Mouse (Mus musculus) G1E (cell line): ENCODE results near the gene Tspan17. TPM values are rescaled to one million over a fixed set of nuclear protein-coding genes. Genes with fewer than 3 reads are reported as not detected.
"Not testable (repeated sequence)": the region's sequence is repeated elsewhere in the genome, so short reads cannot be mapped to it uniquely, and the experiment has no call there.

Experiments
- ATAC-seq: 2 replicates; pipeline ENCODE4 v1.8.0; 2016; ENCODE audit warnings: mild to moderate bottlenecking; ENCODE audit not compliant: insufficient number of reproducible peaks, poor library complexity, low FRiP score, severe bottlenecking; ENCODE audit errors: extremely low read depth
- DNase-seq: peaks from one replicate; pipeline ENCODE4 v3.0.0; 2012; ENCODE audit warnings: low spot score
- H3K27me3 ChIP-seq: 2 replicates; pipeline ENCODE4 v1.6.1; 2012; ENCODE audit warnings: mild to moderate bottlenecking, low read length, inconsistent platforms; ENCODE audit not compliant: insufficient read depth
- H3K36me3 ChIP-seq: replicated peaks from 2 replicates; pipeline ENCODE3; 2012; ENCODE audit warnings: mild to moderate bottlenecking, inconsistent platforms
- H3K4me1 ChIP-seq: 2 replicates; pipeline ENCODE4 v1.6.1; 2012; ENCODE audit warnings: low read depth, low read length, inconsistent platforms, mixed read lengths; ENCODE audit not compliant: insufficient read depth
- H3K4me3 ChIP-seq: 2 replicates; pipeline ENCODE4 v1.5.1; 2012; ENCODE audit warnings: low read depth, mild to moderate bottlenecking, inconsistent platforms, low read length, moderate library complexity, mixed read lengths
- H3K9me3 ChIP-seq: replicated peaks from 2 replicates; pipeline ENCODE4 v1.6.1; 2012; ENCODE audit warnings: inconsistent platforms
- CTCF ChIP-seq: IDR thresholded peaks from 2 replicates; pipeline ENCODE4 v1.5.1; 2012; ENCODE audit warnings: low read depth, low read length, inconsistent platforms, mixed read lengths
- GATA1 ChIP-seq: IDR thresholded peaks from 2 replicates; pipeline ENCODE4 v1.6.1; 2012; ENCODE audit warnings: borderline replicate concordance, low read length, inconsistent platforms, mixed read lengths
- GATA2 ChIP-seq: IDR thresholded peaks from 2 replicates; pipeline ENCODE4 v1.6.1; 2012; ENCODE audit warnings: low read depth, low read length, inconsistent platforms, borderline replicate concordance
- POLR2AphosphoS5 ChIP-seq: IDR thresholded peaks from 2 replicates; pipeline ENCODE4 v1.6.1; 2012; ENCODE audit warnings: low read depth, low read length, inconsistent platforms; ENCODE audit not compliant: insufficient replicate concordance
- TAL1 ChIP-seq: conservative IDR thresholded peaks from 2 replicates; pipeline ENCODE4 v1.6.1; 2012; ENCODE audit warnings: low read depth, low read length, inconsistent platforms, mixed read lengths
- polyA plus RNA-seq: library from polyadenylated mRNA; stranded (reverse); fragments of >175 nt; gene quantifications from 2 replicates; pipeline ENCODE4 v1.2.3, GENCODE M21; 2012
- total RNA-seq, 2 experiments: library from RNA; stranded (forward) in 1 of 2; stranded (reverse) in 1 of 2; fragments of 200-1000 nt in 1 of 2; fragments of >200 nt in 1 of 2; fragmentation: Nextera tagmentation in 1 of 2; gene quantifications; 2 replicates each; pipeline ENCODE4 v1.2.3; 2014 to 2017

Gene Tspan17
- total and polyA plus RNA-seq, 3 experiments, result 0.43 to 2.0 (median 1.7) TPM

GRCm38 (mm10) chr13:54781086-54781485 lies 8.1 kb upstream of the Tspan17 start:
- Histone ChIP-seq H3K27me3 (peaks cover 16% of the 10 kb centered on the region), H3K9me3 (no peaks in the 10 kb centered on the region), H3K36me3 (no peaks in the 10 kb centered on the region), H3K4me1 (no peaks in the 10 kb centered on the region), H3K4me3 (no peak overlapping the region)
- no peak for ATAC-seq
- no peak for TF ChIP-seq GATA1
- TF ChIP-seq GATA2, result no peak
- TF ChIP-seq POLR2AphosphoS5, result no peak
- no peak for TF ChIP-seq CTCF
- DNase-seq, result no peak

- no peaks in the 10 kb centered on the region for H3K4me1 ChIP-seq
- no peak for TF ChIP-seq CTCF
- TF ChIP-seq TAL1, result no peak
- no peak for TF ChIP-seq POLR2AphosphoS5
- TF ChIP-seq GATA2, result no peak
- TF ChIP-seq GATA1, result no peak
- ATAC-seq (no peak), DNase-seq (no peak)
- no peaks in the 10 kb centered on the region for H3K9me3 ChIP-seq
- H3K27me3 ChIP-seq, result peaks cover 16% of the 10 kb centered on the region
- no peaks in the 10 kb centered on the region for H3K36me3 ChIP-seq
- no peak overlapping the region for H3K4me3 ChIP-seq
These were observed 5.9 kb upstream of the Tspan17 start for GRCm38 (mm10) chr13:54783235-54783634.

GRCm38 (mm10) chr13:54783698-54784097 lies 5.5 kb upstream of the Tspan17 start, which contains the start of gene Eif4e1b:
TSS of gene Eif4e1b (plus strand) at chr13:54783998.
- Histone ChIP-seq H3K4me3 (no peak within 1 kb of the TSS), H3K4me1 (0 out of 2 replicates have a peak, but pooled peaks cover 3% of the 10 kb centered on the region), H3K9me3 (no peaks in the 10 kb centered on the region), H3K27me3 (peaks cover 16% of the 10 kb centered on the region), H3K36me3 (no peaks in the 10 kb centered on the region)
- TF ChIP-seq TAL1 (no peak), CTCF (no peak), GATA2 (no peak), GATA1 (no peak), POLR2AphosphoS5 (no peak)
- ATAC-seq (no peak), DNase-seq (no peak)

- peaks cover 19% of the 10 kb centered on the region for H3K27me3 ChIP-seq
- DNase-seq, H3K4me3 ChIP-seq, H3K9me3 ChIP-seq, ATAC-seq, H3K36me3 ChIP-seq: not testable (repeated sequence)
- peaks cover 17% of the 10 kb centered on the region for H3K4me1 ChIP-seq
These were observed 1.6 kb upstream of the Tspan17 start for GRCm38 (mm10) chr13:54787591-54787990.

- Histone ChIP-seq H3K9me3 (no peaks in the 10 kb centered on the region), H3K27me3 (peaks cover 16% of the 10 kb centered on the region)
- no peak for ATAC-seq
These were observed 602 bp downstream of the Tspan17 start for GRCm38 (mm10) chr13:54789561-54790397.

GRCm38 (mm10) chr13:54792259-54793230 lies 3.4 kb downstream of the Tspan17 start:
- H3K9me3 ChIP-seq, result no peaks in the 10 kb centered on the region
- TF ChIP-seq POLR2AphosphoS5, result no peak
- no peak for TF ChIP-seq GATA1
- TF ChIP-seq TAL1, result no peak
- no peak for TF ChIP-seq CTCF
- TF ChIP-seq GATA2, result no peak
- DNase-seq, result no peak
- no peak overlapping the region for H3K4me3 ChIP-seq
- no peak for ATAC-seq
- H3K4me1 ChIP-seq, result peaks cover 17% of the 10 kb centered on the region
- peaks cover 21% of the 10 kb centered on the region for H3K27me3 ChIP-seq
- H3K36me3 ChIP-seq, result no peaks in the 10 kb centered on the region

More at GRCm38 (mm10) chr13:54789561-54790397, 602 bp downstream of the Tspan17 start:
- no peaks in the 10 kb centered on the region for H3K36me3 ChIP-seq
- peaks cover 17% of the 10 kb centered on the region for H3K4me1 ChIP-seq
- TF ChIP-seq GATA1 (no peak), CTCF (no peak), GATA2 (no peak), TAL1 (no peak), POLR2AphosphoS5 (no peak)
- peak overlapping the region; percentile 68; the same call in 1 of the 2 replicates for H3K4me3 ChIP-seq
- DNase-seq, result no peak
